Mouse (Mus musculus) hematopoietic stem cell, adult 5-6 weeks (primary cell): ENCODE data around the gene Neurl4. TPM values are rescaled to one million over a fixed set of nuclear protein-coding genes. Genes with fewer than 3 reads are reported as not detected.
"Not testable (repeated sequence)": the region's sequence is repeated elsewhere in the genome, so short reads cannot be mapped to it uniquely, and the experiment has no call there.

Experiments used
- ATAC-seq, 2 experiments: fragments of 125-278 bp in 1 of 2; replicated peaks in 1 of 2; 2 replicates each; pipeline ENCODE4 v1.8.0; 2016 to 2017; ENCODE audit warnings: inconsistent platforms in 2 of 2, mild to moderate bottlenecking in 2 of 2, moderate number of reproducible peaks in 2 of 2, low read depth in 1 of 2, moderate TSS enrichment in 1 of 2; ENCODE audit not compliant: low FRiP score in 2 of 2, poor library complexity in 2 of 2, severe bottlenecking in 2 of 2, insufficient read depth in 1 of 2, low TSS enrichment in 1 of 2
- total RNA-seq: library from RNA; stranded (forward); fragments of 172-1452, 232-1000 nt; gene quantifications from 2 replicates; pipeline ENCODE4 v1.2.3, GENCODE M21; 2017

The Neurl4 gene
- 23.3 and 34.1 TPM in 2 replicates for total RNA-seq

DNA sequence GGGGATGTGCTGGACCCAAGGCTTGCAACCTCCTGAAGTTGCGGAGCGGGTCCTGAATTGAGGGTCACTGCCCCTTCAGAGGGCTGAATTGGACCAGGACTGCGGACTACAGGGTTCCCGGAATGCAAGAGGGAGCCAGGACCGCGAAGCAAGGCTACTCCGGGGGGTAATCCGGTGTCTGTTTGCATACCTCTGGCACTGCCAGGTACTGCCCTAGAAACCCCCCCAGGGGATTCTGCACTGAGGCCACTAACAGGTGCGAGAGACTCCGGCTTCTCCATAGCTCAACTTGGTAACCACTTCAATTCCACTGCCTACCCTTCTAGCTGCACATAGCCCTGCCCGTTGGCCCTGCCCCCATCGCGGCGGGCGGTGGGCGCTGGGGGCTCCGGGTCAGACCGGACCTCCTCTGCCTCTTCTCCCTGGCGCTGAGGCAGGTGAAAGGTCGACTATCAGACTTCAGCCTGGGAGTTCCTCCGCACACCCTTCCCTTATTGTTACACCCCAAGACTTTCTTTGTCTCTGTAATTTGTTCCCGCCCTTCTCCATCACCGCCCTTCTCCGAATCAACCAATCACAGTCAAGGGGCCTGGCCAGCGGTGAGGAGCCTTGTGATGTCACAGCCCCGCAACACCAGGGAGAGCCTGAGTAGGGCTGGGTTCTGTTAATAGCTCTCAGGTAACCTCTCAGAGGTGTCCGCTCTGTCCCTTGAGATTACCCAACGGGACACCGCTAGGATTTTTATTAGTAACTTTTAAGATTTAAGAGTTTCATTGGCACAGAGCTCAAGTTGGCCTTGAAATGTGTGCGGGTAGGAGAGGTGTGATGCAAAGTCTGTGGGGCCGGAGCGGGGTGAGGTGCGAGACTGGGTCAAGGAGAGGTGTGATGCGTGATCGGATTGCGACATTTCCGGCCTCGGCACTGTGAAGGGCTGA, at the start of gene Neurl4, which contains the start of gene 2810408A11Rik:
Neurl4 (plus strand) TSS at position 602 of the 935 bp plus-strand sequence.
2810408A11Rik (minus strand) TSS at position 517 of the 935 bp plus-strand sequence.
- peak; percentile 89 to 92 for ATAC-seq

DNA sequence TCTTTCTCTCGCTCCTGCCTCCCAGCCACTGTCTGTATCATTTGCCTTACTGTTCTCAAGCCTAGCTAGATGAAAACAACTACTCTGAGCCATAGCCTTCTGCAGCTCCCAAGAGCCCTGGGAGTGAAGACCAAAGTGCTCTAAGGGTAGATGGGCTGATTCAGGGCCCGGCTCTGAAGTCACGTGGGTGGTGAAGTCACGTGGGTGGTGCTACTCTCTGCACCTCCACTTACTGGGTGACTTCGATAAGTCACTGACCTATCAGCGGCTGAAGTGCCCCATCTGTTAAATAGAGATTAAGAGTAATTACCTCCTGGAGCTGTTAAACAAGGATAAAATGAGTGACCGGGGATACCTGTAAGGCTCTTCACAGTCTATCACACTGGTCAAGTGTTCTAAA, 46.9 kb upstream of the Neurl4 start:
- peak; percentile 17 to 49; a peak in 3 of 4 replicates for ATAC-seq

DNA sequence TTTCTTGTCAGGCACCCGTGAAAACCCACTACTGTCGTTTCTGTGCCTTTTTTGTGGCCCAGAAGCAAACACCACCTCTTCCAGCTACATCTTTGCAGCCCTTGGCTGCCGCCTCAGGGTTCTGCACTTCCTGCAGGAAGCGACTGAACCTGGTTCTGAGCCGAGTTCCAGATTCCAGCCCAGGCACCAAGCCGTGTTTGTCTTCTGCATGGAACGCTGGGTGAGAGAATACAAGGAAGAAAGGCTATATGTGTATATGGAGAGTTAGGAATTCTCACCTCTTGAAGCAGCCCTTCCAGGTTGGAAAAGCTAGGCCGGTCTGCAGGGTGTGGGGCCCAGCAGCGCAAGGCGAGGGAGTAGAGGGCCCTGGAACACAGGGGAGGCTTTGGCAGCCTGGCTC, 46.2 kb upstream of the Neurl4 start:
- ATAC-seq, result no peak

DNA sequence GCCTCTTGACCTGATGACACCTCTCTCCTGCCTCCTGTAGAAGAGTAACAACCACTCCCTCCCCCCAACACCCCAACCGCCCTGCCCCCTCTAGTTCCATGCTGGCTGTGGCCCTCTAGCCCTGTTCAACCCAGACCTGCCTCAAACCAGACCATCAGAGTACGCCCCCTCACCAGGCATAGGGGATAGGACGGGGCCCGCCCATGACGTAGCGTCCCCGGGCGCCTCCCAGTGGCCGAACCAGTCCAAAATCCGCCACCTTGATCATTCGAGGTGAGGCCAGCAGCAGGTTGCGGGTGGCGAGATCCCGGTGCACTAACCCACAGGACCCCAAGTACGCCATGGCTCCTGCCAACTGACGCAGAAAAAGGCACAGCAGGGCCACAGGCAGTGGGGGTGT, 45.5 kb upstream of the Neurl4 start:
- ATAC-seq, result peak; percentile 43 to 50; a peak in 3 of 4 replicates

DNA sequence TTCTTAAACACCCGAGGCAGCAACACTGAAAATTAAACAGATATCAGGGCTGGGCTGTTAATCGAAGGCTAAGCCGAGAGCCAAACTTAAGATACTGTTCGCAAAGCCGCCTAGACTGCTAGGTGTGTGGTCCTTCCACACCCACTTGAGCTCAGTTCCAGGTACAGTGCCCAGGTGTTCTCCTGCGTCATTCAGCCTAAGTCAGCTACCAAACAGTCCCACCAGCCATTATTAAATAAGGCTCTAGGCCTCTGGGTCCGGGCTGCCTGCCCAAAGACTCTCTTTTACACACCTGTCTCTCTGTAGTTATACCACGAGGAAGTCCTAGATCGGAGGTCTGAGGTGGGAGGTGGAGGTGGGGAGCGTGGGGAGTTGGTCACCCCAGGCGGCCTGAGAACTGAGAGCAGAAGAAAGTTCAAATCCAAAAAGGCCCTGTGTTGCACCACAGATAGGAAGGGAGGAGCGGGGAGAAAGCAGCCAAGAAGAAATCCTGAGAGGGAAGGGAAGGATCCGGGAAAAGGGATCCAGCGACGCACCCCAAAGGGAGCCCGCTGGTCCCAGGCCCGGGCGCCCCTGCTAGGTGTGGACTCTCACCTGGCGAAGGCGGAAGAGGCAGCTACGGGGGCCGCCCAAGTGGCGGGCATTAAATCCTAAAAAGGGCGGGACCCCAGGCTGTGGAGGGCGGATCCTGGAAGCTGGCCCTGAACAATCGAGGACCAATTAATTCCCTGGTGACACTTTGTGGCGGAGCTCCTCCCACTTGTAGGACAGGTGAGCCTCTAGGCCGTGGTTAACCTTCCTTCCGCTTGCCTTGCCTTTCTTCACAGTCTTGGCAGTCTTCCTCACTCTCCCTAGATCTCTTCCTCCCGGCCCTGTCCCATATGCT, 42.5 kb upstream of the Neurl4 start, which contains the start of gene Tnk1:
Tnk1 (minus strand) TSS at position 618 of the 886 bp plus-strand sequence.
- ATAC-seq, result no peak

DNA sequence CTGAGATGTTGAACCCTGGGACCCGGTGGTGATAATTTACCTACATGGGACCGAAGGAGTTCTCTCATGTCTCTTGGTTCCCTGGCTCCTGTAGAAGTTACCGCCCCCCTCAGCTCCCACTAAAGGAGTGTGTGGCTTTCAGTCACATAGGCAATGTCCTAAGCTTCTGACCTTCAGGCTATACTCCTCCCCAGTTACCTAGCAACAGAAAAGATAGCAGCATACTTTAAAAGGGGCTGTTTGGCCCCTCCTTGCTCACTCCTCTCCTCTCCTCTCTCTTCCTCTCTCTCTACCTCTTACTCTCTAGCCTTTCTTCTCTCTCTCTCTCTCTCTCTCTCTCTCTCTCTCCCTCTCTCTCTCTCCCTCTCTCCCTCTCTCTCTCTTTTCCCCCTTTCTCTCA, 37.1 kb upstream of the Neurl4 start:
- ATAC-seq, result not testable (repeated sequence)

DNA sequence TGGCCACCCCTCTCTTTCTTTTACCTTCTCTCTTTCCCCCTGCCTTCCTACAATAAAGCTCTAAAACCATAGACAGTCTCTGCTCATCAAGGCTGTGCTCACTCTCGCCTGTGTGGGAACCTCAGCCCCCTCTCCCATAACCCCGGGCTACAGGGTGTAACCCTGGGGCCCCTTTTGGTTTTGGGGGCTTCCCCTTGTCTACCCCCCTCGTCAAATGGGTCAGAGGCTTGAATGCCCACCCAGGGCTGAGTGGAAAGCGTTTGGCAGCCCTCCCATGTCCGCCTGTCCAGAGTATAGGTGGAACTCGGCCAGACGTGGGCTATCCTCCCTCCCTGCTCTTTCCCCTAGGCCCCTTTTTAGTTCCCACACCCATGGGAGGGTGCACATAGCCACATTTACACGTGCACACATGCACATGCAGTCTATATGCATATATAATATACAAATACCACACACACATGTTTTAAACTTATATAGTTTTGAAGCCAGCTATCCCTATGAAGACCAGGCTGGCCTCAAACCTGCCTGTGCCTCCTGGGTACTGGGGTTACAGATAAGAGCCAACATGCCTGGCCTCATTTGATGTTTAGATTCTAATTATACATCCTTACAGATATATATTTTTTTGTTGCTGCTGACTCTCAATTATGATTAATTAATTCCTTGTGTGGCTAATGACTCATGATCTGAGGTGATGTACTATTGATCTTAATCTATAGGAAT, 36.6 kb upstream of the Neurl4 start:
- ATAC-seq, result no peak

DNA sequence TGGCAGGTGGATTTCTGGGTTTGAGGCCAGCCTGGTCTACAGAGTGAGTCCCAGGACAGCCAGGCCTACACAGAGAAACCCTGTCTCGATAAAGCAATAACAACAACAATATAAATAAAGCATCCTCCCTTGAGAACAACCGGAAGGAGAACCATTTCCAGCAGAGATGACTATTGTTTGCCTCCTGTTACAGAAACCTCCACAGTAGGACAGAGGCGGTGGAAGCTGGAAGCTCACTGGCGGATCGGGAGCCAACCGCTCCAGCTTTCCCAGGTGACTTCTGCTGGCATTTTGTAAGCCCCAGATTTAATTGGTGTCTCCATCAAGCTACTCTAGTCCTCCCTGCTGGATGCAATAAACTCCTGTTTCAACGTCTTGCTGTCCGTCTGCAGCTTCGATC, 35.3 kb upstream of the Neurl4 start:
- no peak for ATAC-seq

DNA sequence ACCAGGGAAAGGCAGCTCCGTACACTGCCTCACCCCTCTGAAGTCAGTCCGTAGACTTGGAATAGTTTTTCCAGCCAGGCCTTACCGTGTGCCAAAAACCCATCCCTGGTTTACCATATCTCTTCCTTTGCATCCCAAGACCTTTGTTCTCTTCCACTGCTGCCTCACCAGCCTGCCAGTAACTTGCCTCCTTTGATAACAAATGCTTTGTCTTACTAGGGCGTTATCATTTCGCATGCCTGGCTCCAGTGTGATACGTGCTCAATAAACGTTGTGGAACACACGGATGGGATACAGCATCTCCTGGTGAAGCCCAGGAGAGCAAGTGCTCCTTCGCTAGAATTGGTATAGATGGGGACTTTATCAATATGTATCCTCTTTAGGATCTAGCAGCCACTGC, 33.5 kb upstream of the Neurl4 start:
- ATAC-seq, result no peak

DNA sequence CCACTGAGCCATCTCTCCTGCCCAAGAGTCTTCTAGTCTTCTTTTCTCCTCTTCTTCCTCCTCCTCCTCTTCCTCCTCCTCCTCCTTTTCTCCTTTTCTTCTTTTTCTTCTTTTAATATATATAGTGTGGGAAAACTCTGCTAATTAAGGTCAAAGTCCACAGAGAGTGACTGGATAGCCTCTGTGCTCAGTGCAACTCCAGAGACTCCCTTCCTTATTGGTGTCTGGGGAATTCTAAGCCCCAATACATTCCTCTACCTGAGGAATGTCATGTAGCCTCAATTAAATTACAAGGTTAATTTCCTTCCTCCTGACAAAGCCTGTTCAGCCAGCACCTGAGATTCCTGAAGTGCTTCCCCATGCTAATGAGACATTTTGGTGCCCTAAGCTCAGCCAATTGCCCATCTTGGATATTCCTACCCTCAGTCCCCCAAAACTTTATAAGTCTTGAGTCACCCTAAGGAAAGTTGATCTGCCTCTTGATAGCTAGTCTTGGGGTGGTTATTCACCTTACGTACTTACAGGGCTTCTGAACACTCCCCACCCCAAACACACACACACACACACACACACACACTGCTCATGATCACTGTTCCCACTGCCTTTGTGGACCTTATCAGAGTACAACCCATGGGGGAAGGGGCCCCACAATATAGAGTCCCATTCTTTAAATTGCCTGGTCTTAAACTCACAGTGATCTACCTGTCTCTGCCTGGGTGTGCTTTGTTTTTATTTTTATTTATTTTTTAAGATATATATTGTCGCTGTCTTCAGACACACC, 30.4 kb upstream of the Neurl4 start:
- ATAC-seq, result no peak; a peak in 1 of 4 replicates

DNA sequence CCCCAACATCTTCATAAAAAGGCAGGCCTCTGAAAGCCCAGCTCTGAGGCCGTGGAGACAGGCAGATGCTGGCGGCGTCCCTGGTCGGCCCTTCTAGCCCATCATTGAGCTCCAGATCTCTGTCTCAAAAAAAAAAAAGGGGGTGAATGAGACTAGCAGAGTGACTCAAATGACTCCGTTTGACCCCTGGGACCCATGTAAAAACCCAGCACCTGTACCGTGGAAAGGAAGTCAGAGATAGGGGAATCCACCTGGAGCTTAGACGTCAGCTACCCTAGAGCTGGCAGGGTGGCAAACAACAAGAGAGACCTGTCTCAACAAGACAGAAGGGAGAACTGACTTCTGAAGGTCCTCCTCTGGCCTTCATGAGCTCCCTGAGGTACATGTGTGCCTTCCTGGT, 29.1 kb upstream of the Neurl4 start:
- ATAC-seq, result no peak

DNA sequence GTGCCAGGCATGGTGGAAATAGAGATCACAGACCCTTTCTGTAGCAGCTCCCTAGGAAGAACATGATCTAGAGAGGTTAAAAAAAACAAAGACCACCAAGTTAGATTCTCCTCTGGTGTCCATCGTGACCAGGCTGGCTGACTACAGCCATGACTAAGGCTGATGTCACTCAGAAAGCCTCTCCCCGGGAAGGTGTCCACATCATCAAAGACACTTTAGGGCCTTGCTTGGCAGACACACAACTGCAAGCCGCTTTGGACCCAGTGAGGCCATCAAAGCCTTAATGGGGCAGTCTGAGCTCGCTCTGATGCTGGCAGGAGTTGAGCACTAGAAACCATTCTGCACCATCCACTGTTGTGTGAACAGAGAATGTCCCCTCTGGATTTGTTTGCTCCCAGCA, 28.4 kb upstream of the Neurl4 start:
- no peak for ATAC-seq

DNA sequence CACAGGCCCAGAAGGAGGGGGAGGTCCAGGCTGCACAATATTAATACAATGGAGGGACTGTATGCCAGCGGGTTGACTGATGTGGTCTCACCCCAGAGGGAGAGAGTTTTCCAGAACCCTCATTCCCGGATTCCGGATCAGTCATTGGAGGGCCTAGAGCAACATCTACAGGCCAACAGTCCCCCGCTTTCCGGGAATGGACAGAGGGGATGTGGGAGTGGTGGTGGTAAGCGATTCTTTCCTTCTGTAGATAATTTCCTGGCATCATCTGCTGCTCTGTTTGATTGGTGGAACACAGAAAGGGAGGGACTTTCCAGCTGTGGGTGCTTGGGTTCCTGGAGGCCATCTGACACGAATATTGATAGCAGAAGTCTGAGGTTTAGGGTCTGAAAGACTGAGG, 24.7 kb upstream of the Neurl4 start:
- no peak for ATAC-seq

DNA sequence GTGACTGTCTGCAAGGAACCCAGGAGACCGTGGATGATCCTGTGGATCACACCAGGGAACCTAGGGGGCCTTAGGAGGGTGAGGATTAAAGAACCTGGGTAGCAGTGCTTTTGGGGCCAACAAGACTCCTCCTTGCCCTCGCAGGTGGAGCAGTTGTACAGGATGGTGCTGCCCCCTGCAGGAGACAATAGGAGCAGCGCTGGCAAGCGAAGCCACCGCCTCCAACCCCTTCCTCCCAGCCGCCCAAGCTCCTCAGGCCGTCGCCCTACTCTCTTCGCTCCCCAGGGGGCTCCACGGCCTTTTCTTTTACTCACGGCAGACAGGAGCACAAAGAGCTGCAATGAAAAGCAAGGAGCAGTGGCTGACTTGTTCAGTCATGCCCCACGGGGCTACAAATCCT, 24.0 kb upstream of the Neurl4 start:
- ATAC-seq, result peak; percentile 59 to 80

DNA sequence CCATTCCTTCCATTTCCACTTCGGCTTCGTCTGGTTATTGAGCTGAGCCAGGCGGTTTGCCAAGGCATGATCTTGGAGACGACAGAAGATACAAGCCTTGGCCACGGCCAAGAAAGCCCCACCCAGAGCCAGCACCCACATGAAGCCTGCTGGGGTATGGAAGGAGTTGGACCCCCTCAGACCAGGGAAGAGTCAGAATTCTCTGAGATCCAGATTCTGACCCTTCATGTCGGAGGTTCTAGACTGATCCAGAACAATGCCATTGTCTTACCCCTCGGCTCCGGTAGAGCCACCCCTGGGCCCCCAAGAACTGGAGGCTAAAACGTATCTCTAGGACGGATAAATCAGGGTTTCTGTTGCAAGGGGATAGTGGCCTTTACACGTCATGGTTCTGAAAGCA, 23.0 kb upstream of the Neurl4 start, which contains the start of gene Tmem95:
Tmem95 (minus strand) TSS at position 141 of the 400 bp plus-strand sequence.
- no peak for ATAC-seq

DNA sequence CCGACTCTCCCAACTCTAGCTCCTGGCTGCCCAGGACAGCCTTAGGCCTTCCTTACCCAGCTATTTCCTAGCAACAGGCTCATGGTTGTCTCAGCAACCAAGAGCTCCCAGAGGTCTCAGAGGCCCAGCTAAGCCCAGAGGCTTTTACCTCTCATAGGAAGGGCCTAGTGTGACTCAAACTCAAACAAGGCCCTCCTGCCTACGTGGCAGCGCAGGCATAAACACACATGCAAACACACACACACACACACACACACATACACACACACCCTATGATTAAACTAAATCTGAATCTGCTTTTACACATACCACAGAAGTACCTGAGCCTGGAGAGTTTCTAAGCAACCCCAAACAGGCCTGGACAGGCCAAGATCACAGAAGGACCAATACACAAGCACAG, 22.5 kb upstream of the Neurl4 start:
- no peak for ATAC-seq

DNA sequence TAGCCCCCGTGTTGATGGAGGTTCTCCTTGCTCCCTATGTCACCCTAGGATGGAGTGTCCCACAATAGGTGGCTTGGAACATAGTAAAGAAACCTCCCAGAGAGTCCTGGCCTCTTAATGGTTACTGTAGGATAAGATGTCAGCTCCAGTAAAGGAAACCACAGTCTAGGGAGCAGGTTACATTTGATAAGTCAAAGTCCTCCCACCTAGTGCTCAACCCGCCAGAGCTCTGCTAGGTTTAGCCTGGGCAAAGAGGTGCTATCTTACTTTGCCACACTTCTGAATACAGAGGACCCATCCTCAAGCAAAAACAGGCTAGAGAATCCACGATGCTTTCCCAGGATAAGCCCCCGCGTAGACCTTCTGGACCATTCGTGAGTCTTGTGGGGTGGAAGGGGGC, 21.9 kb upstream of the Neurl4 start:
- ATAC-seq, result no peak
